Mouse (Mus musculus): Measurements from ENCODE around the gene Zfp235.

Gene Zfp235

DNA sequence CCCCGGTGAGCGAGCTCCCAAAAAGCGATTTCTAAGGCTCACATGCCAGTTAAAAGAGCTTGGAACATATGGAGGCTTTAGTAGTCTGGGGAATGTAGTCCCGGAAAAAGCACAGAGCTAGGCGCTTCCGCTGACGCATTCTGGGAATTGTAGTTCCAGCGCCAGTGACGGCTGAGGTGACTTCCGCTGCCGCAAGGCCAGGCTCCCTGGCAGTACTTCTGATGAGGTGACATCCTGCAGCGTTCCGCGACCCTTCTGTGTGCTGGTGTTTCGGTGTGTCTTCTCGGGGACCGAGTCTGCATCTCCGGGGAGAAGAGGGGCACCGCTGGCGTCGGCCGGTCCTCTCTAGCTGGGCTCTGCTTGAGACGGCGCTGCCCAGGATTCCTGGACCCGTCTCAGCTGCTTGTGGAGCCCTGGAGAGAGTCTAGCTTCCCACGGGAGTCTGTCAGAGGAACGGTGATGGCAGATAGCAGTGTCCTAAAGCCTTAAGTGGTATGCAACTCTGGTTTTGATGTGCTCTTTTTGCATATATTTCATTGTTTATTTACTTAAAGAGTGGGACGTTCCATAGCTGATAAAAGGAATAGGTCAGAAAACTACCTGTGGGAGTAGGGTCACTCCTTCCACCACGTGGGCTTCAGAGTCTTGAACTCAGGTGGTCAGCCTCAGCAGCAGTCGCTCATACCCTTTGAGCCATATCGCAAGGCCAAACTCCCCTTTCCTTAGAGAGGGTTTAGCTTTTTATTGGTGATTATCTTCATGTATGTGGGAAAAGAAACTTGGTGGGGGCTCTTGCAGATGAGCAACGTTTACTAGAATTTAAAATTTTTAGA is at the start of gene Zfp235:
Gene Zfp235, plus strand, starts transcription at position 174 of the 833 bp plus-strand sequence.
- DNase-seq (ENCODE audit: low read depth, low spot score): peak; percentile 83

DNA sequence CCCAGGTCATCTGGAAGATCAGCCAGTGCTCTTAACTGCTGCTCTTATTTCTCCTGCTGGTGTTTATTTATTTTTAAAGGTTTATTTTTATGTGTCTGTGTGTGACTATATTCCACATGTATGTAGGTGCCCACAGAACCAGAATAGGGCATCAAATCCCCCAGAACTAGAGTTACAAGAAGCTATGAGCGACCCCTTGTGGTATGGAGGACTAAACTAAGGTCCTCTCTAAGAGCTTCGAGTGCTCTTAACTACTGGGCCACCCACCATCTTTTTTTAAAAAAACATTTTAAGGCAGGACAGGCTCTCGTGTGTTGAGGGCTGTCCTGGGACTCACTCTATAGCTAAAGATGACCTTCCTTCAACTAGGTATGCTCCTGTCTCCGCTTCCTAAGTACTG is 47.1 kb upstream of the Zfp235 start:
- DNase-seq (ENCODE audit: low read depth, low spot score): no peak

DNA sequence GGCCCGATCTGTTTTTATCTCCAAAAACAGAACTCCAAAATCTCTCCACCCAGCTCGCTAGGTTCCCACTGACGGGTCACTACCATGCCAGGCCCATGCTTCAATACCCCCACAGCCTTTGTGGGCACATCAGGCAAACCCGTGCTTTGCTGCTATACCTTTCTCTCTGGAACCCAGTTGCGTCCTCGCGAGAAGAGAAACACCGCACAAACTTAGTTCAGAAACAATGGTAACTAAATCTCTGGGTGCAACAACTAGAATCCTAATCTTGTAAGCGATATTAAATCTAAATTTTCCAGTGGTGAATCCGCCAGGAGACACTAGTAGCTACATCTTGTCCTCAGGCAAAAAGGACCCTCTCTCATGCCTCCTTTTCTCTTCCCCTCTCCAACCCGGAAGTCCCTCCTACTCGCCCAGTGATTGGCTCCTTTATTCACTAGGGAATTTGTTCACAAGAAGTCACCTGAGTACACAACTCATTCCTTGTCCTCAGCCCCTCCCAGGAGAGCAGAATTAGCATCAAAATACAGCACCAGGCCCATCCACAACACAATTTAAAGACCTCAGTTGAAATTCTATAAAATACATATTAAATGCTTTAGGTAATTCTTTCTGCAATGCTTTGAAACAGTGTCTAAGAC is 46.4 kb upstream of the Zfp235 start:
- DNase-seq (ENCODE audit: low read depth, low spot score): no peak

DNA sequence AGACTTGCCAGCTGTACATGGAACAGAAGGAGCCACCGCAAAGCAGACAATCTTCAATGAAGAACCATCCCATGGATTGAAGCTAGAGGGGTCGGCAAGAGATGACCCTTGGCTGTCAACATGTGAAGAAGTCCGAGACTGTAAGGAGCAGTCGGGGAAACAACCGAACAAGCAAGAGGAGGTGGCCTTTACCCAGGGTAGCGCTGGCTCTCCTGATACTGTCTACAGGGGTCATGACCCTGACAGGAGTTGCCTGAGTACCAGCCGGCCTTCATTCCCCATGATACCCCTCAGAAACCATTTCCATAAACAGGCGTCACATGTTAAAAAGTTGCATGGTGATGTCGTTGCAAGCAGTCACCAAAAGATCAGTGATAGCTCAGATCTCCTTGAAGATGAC is 29.6 kb upstream of the Zfp235 start:
- no peak for DNase-seq (ENCODE audit: low read depth, low spot score)

DNA sequence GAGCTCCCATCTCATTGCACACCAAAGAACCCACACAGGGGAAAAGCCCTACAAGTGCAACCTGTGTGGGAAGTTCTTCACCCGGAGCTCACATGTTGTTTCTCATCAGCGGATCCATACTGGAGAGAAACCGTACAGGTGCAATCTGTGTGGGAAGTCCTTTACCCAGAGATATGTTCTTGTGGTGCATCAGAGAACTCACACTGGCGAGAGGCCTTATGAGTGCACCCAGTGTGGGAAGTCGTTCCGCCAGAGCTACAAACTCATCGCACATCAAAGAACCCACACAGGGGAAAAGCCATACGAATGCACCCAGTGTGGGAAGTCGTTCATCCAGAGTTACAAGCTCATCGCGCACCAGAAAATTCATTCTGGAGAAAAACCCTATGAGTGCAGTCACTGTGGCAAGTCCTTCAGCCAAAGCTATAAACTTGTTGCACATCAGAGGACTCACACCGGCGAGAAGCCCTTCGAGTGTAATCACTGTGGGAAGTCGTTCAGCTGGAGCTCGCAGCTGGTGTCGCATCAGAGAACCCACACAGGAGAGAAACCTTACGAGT is 28.7 kb upstream of the Zfp235 start:
- no peak for DNase-seq (ENCODE audit: low read depth, low spot score)

DNA sequence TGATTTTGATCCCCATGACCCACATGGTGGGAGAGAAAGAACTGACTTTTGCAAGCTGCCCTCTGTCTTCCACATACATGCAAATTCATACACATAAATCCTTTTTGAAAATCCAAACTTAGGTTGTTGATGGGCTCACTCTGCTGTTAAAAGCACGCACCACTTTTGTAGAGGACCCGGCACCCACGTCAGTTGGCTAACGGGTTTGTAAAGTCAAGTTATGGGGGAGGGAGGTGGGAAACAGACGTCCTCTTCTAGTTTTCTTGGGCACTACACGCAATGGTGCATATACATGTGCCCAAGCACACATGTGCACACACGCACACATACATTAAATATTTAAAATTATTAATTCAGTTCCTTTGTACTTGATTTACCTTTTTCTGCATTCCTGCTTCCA is 23.1 kb upstream of the Zfp235 start:
- DNase-seq (ENCODE audit: low read depth, low spot score): no peak

DNA sequence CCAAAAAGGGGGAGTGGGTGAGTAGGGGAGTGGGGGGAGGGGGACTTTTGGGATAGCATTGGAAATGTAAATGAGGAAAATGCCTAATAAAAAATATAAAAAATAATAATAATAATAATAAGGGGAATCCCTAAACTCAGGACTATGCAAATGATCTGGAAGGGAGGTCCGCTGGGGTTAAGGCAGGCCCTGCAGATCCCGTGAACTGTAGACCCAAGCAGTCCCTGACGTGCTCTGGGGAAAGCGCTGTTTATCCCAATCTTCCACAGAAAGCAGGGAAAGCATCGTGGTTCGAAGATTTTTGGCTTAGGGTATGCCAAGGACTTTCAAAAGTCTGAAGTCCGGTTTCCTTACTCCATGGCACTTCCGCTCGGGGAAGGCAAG is 22.2 kb upstream of the Zfp235 start:
- no peak for DNase-seq (ENCODE audit: low read depth, low spot score)

DNA sequence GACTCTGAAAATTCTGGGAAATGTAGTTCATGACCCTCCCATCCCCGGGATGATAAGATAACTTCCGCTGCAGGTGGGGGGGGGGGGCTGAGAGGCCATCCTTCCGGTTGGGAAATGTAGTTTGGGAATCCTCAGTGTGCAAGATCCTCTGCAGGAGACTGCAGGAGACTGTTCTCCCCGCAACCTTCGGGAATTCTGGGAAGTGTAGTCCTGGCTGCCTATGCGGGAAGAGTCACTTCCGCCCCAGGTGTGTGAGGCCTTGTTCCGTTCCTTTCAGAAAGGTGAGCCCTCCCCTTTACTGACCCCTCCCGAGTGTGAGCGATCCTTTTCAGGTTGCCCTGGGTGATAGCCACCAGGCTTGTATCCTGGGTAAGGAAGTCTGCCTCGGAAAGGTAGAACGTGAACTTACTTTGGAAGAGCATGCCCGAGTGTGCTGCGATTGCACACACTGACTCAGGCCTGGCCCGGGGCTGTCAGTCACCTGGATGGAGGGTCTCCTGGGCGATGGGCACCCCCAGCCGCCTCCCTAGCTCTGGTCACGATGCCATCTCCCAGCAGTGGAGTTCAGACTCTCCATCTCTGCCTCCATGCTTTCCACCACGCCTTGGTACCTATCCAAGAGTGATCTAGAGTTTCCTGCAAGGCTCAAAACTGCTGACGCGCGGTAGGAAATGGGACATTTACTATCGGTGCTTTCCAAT is 21.7 kb upstream of the Zfp235 start, which contains the start of gene Zfp112:
Gene Zfp112, plus strand, starts transcription at position 159 of the 701 bp plus-strand sequence.
- peak; percentile 94 for DNase-seq (ENCODE audit: low read depth, low spot score)

DNA sequence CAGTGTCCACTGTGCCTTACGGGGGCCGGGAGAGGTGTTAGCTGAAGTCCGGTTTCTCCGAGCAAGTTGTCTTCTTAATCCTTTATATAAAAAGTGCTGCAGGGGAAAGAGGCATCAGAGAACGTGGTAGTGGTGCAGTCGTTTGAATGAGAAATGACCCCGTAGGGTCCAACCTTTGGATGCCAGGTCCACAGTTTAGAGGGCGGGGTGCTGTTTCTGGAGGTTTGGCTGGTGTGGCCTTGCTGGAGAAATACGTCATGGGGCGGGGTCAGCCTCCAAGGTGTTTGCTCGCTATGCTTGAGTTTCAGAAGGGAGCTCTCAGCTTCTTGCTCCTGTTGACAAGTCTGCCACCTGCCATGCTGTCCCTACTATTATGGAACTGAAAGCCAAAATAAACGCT is 21.0 kb upstream of the Zfp235 start:
- no peak for DNase-seq (ENCODE audit: low read depth, low spot score)

DNA sequence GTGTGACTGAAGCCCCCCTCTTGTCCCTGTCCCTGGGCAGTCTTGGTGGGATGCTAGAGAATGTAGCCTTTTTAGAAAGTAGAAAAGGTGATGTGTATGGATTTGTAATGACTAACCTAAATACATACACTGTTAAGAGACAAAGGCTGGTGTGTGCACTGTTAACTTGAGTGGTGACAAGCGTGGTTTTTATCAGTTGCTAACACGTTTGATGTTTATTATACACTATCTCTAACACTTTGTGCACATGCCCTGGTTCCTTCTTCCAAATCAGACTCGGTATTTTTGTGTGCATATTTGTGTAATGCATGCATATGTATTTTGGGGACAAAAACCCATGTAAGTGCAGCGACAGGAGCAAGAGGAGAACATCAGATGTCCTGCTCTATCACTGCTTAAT is 17.3 kb upstream of the Zfp235 start:
- DNase-seq (ENCODE audit: low read depth, low spot score): no peak

DNA sequence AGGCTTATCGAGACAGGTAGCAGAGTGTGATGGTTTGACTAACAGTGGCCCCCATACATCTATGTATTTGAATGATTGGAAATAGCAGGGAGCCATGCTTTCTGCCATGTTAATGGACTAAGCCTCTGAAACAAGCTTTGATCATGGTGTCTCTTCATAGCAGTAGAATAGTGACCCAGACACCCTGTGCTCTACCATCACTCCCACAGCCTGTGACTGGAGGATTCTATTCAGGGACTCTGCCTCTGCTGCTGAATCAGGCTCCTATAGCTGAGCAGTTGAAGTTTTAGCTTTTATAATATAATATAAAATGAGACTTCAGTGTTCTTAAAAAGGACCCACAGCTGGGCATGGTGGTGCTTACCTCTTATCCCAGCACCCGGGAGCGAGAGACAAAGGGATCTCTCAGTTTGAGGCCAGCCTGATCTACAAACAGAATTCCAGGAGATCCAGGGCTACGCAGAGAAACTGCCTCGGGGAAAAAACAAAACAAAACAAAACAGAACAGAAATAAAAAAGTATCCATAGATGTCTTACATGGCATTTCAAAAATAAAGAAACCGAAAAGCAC is 459 bp upstream of the Zfp235 start:
- no peak for DNase-seq (ENCODE audit: low read depth, low spot score)

DNA sequence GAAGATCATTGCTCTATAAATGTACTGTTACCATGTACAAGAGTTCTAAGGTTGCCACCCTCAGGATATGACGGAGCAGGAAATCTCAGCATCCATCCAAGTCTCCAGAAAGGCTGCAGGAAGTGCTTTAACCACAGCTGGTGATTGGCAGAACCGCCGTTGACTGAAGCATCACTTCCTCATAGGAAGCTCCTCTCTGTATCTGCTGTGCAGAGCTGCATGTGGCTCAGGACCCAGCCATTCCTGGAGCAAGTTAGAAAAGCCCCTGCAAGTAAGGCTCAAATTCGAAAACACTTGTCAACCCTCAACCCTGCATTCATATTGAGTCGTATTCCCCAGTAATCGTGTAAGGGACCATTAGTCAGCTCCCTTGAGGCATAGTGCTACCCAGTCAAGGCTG is 8.6 kb downstream of the Zfp235 start:
- no peak for DNase-seq (ENCODE audit: low read depth, low spot score)

DNA sequence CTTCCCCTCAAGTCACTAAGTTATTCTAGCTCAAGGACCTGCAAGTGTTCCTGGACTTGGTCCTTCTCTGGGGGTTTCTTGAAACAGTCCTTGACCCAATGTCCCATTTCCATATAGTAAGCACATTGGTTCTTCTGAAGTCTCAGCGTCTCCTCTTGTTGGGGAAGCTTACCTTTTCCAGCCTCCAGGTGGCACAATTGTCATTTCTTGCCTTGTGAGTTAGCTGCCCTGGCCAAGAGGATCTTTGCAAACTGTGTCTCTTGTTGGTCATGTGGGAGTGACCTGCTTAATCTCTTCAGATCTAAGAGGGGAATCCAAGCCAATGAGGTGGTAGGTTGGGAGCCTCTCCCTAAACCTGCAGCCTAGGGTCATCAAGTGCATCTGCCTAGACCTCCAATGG is 19.3 kb downstream of the Zfp235 start:
- DNase-seq (ENCODE audit: low read depth, low spot score): no peak

DNA sequence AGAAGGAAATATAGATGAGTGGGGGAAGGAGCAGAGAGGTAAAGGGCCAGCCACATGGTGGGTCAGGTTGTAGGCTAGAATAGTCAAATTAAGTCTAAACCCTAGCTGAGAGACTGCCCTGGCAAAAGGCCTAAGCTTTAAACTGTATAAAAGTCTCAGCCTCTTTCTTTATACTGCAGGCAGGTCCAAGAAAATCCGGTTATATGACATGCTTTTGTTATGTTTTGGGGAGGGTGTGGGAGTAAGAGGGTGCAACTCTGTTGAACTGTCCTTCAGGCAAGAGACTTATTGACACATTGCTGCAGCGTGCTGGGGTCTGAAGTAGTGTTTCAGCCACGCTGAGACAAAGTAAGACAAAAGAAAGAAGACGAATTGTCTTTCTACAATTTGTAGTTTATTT is 38.2 kb downstream of the Zfp235 start:
- no peak for DNase-seq (ENCODE audit: low read depth, low spot score)

DNA sequence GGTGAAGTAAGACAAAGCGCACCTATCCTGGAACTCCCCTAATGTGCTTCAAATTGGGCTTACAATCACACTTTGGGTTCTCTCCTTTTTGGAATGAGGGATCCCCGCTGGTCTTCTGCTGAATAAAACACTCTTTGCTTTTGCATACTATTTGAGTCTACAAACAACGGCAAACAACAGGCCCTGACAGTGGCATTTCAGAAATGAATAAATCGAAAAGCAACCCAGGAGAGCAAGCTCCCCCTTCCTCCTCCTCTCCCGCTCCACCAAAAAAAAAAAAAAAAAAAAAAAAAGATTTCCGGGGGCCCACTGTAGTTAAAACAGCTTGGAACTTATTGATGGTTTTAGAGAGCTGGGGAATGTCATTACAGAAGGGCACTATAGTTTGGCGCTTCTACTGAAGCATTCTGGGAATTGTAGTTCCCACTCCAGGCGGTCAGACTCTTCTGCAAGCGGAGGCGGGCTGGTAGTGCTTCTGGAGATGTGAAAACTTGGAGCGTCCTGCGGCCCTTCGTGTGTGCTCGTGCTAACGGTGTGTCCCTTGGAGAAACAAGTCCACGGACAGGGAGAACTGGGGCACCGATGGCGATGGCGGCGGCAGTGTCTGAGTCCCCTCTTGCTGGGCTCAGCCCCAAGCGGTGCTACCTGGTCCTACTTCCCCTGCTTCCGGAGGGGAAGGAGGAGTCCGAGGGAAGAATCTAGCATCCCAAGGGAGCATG is 40.8 kb downstream of the Zfp235 start, which contains the start of gene Zfp114:
Gene Zfp114, plus strand, starts transcription at position 443 of the 719 bp plus-strand sequence.
- peak; percentile 70 for DNase-seq (ENCODE audit: low read depth, low spot score)

DNA sequence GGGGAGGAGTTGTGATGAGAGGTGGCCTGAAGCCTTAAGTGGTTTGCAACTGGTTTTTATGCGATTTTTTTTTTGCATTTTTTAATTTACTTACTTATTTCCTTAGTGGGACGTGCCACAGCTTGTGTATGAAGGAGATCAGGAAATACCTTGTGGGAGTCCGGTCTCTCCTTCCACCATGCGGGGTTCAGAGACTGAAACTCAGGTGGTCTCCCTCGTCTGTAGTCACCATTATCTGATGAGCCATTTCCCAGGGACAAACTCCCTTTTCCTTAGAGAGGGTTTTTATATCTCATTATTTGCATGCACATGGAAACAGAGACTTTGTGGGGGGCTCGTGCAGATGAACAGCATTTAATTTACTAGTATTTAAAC is 41.4 kb downstream of the Zfp235 start:
- DNase-seq (ENCODE audit: low read depth, low spot score): no peak

DNA sequence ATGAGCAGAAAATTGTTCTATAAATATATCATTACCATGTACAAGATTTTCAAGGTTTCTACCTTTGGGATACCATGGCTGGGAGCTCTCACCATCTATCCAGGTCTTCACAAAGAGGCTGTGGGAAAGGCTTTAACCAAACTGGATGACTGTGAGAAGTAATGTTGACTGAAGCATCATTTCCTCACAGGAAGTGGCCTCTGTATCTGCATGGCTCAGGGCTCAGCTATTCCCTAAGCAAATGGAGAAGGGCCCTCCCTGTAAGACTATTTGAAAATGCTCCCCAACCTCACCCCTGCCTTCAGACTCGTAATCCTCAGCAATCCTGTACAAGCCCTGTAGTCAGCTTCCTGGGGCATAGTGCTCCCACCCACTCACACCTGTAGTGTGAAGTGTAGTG is 53.6 kb downstream of the Zfp235 start:
- DNase-seq (ENCODE audit: low read depth, low spot score): no peak

DNA sequence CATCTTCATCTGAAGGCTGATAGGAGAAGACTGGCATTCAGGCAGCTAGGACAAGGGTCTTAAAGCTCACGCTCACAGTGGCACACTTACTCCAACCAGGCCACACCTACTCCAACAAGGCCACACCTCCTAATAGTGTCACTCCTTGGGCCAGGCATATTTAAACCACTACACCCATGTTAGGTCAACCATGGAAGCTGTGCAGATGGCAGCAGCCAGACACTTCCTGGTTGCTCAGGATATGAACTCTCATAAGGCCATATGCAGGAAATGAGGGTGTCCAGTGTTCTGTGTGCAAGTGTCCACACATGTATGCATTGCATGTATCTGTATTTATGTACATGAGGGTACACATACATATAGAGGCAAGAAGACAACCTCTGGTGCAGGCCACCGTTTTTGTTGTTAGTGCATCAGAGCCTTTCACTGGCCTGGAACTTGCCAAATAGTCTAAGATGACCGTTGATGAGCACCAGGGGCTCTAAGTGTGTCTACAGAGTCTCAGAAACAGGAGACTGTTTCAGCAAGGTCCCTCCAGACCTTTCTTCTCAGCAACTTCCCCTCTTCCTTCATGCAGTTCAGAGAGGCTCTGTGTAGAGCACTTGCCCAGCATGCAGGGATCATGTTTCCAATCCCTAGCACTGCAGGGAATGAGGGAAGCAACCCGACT is 55.1 kb downstream of the Zfp235 start:
- DNase-seq (ENCODE audit: low read depth, low spot score): no peak

DNA sequence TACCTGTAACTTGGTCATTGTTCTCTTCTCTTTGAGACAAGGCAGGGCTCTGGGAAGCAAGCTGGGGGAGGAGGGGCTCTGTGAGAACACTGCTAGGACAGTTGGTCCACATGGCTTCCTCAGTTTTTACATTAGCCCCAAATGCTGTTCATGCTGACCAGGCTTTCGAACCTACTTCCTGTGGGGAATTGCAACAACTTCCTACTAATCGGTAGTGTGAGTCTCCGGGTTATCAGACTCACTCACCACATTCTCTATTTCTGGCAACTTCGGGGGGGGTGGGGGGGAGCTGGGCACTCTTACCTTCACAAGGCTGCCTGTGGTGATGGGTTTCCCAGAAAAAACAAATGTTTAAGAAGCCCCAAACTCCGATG is 55.6 kb downstream of the Zfp235 start:
- DNase-seq (ENCODE audit: low read depth, low spot score): no peak

DNA sequence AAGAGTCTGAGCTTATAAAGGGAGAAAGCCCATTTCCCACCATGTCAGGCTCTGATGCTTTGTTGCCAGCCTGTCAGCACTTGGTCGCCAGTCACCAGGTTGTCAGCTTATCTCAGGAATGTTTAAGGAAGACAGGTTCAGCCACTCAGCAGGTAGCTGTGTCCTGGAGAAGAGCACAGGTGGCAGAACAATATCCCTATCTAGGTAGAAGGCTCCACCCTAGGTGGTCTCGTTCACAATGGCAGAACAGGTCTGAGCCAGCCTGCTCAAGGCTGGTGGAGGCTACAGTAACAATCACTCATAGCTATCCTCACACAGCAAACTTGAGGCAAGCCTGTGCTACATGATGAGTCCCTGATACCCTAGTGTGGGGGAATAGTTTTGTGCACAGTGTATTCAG is 57.4 kb downstream of the Zfp235 start:
- no peak for DNase-seq (ENCODE audit: low read depth, low spot score)
